Mouse (Mus musculus) macrophage (primary cell): ENCODE results near the gene Aph1c. TPM values are rescaled to one million over a fixed set of nuclear protein-coding genes. Genes with fewer than 3 reads are reported as not detected.
"Not testable (repeated sequence)": the region's sequence is repeated elsewhere in the genome, so short reads cannot be mapped to it uniquely, and the experiment has no call there.

ENCODE experiments used
- H3K27ac ChIP-seq: fragments of 350-480 bp; formaldehyde crosslinking; 2 replicates; pipeline ENCODE4 v1.9.0; 2021
- H3K36me3 ChIP-seq: fragments of 350-480 bp; formaldehyde crosslinking; 2 replicates; pipeline ENCODE4 v1.9.0; 2021; ENCODE audit errors: inconsistent target
- H3K4me3 ChIP-seq: fragments of 350-480 bp; formaldehyde crosslinking; 2 replicates; pipeline ENCODE4 v1.9.0; 2021; ENCODE audit errors: inconsistent target
- H3K79me2 ChIP-seq: fragments of 350-480 bp; formaldehyde crosslinking; 2 replicates; pipeline ENCODE4 v1.9.0; 2021; ENCODE audit errors: inconsistent target
- WGBS: methylation state at CpG from one replicate; pipeline ENCODE4 v1.1.7; 2026; ENCODE audit warnings: inconsistent platforms; ENCODE audit not compliant: missing documents; 5-methylcytosine and 5-hydroxymethylcytosine counted together
- polyA plus RNA-seq: library from polyadenylated mRNA; stranded (reverse); fragments of 250-400 nt; gene quantifications from 3 replicates; pipeline ENCODE4 v1.2.4, GENCODE M21; 2018; ENCODE audit warnings: inconsistent platforms

The Aph1c gene
- polyA plus RNA-seq, 1 experiment from 2014 or later: 63.8 TPM

DNA sequence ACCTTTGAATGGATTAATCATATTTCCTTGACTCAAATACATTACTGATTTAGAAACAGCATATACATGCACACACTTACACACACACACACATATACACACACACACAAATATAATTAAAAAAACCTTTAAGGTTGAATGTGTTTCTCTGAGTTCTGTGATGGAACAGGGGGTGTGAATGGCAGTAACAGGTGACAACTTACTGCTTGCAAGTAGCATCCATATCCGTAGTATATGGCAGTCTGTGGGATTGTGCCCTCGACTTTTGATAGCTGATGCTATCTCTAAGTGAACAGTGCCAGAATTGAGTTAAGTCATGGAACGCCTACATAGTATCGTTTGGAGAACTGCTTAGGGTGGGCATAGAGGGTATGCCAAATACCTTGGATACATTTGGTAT, 27.7 kb upstream of the Aph1c start:
- Histone ChIP-seq H3K79me2 (peaks cover 100% of the 10 kb centered on the region), H3K36me3 (peaks cover 59% of the 10 kb centered on the region), H3K27ac (no peak overlapping the region), H3K4me3 (no peak overlapping the region)
- WGBS: 85% methylated on average over 4 of the region's 4 CpGs

DNA sequence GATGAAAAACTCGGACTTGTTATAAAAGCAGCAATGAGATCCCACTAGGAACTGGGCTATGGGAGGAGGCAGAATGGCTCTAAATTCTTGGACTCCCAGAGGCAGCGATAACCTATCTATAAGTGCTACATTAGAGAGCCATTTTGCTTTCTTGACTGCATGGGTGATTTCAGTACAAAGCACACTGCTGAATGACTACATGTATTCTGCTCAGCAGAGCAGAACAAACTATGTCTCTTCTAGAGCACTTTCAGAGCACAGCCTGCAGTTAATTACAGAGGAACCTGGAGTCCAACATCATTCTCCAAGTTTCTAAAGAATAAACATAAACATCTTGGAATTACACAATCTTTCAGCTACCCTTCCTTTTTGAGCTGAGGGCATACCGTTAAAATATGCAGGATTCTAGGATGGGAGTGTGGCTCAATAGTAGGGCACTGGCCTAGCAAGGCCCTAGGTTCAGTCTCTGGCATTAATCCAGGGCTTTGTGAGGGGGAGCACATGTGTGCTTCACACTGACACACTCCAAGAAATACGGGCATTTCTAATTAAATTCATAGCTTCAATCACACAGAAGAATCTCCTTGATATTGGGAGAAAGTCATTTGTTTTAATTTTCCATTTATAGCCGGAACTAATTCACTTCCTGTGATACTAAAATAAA, 26.7 kb upstream of the Aph1c start:
- Histone ChIP-seq H3K27ac (no peak overlapping the region), H3K79me2 (peaks cover 100% of the 10 kb centered on the region), H3K36me3 (peaks cover 60% of the 10 kb centered on the region), H3K4me3 (no peak overlapping the region)
- WGBS: 94% methylated on average over 5 of the region's 5 CpGs

DNA sequence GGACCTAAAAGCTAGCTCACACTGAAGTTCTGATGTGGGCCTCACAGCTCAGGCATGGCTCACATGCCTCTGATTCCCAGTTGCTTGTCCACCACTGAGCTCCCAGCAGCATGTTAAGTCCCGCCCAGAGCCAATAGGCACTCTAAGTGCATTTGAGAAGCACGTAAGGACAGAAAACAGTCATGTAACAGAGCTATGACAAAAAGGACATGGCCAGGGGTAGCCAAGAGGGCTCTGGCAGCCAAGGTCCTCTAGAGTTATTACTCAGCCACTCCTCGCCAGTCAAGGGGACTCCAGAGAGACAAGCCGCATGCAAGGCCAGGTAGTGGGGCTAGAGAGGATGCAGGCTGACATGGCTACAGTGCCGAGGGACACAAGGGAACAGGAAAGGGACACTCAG, 25.0 kb upstream of the Aph1c start:
- WGBS: 91% methylated on average over 5 of the region's 5 CpGs
- Histone ChIP-seq H3K4me3 (no peak overlapping the region), H3K79me2 (peaks cover 100% of the 10 kb centered on the region), H3K27ac (no peak overlapping the region), H3K36me3 (peaks cover 75% of the 10 kb centered on the region)

DNA sequence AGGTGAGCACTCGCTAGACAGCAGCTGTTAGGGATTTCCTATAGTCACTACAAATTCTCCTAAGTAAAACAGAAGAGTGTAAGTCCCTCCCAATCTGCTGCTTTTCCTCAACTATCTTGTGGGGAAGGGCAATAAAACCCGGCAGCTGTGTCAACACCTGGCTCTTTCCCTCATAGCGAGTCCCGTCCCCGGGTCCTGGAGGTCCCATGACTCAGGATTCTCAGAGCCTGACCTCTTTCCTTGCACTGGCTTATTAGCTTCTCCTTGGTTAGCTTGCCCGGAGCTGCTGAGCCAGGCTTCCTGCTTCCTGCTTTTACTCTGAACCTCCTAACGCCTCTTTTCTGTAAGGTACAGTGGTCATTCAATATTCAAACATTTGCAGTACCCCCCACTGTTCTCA, 21.3 kb upstream of the Aph1c start:
- peaks cover 87% of the 10 kb centered on the region for H3K36me3 ChIP-seq
- peaks cover 80% of the 10 kb centered on the region for H3K79me2 ChIP-seq
- no peak overlapping the region for H3K4me3 ChIP-seq
- 64% methylated on average over 7 of the region's 7 CpGs for WGBS
- H3K27ac ChIP-seq: no peak overlapping the region

DNA sequence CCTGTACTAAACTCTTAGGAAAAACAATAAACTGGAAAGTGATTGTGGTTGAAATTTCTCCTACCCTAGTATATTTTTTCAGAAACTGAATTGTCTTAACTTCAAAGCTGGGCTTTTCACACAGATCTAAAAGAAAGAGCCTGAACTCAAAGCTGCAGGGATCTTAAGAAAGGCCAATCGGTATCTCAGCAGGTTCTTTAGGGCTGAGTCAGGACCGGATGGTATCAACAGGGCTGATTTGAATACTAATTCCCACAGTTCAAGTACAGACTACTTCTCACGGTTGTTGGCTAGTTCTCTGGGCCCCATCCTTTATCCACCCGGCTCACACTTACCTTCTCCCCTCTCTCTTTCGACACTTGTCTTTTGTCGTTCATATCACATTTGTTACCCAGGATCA, 18.1 kb upstream of the Aph1c start:
- peaks cover 86% of the 10 kb centered on the region for H3K36me3 ChIP-seq
- peaks cover 47% of the 10 kb centered on the region for H3K79me2 ChIP-seq
- H3K4me3 ChIP-seq: no peak overlapping the region
- no peak overlapping the region for H3K27ac ChIP-seq
- WGBS: 94% methylated on average over 6 of the region's 6 CpGs

DNA sequence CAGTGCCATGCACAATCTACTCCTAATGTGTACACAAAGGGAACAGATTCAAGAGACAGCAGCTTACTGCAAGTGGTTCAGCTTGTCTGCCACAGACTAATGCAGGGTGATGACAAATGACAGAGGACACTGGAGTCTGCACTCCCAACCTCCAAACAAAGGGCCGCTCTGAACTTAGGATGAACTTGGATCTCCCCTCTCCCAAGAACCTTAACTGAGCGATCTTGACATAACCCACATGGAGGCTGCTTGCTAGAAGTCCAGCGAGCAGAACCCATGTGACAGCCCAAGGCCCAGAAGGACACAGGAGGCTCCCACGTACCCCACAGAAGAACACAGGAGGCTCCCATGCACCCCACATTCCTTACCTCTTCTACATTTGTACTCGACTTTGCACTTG, 16.4 kb upstream of the Aph1c start:
- Histone ChIP-seq H3K27ac (no peak overlapping the region), H3K79me2 (peaks cover 31% of the 10 kb centered on the region), H3K36me3 (peaks cover 97% of the 10 kb centered on the region), H3K4me3 (no peak overlapping the region)
- WGBS: 91% methylated on average over 5 of the region's 5 CpGs

DNA sequence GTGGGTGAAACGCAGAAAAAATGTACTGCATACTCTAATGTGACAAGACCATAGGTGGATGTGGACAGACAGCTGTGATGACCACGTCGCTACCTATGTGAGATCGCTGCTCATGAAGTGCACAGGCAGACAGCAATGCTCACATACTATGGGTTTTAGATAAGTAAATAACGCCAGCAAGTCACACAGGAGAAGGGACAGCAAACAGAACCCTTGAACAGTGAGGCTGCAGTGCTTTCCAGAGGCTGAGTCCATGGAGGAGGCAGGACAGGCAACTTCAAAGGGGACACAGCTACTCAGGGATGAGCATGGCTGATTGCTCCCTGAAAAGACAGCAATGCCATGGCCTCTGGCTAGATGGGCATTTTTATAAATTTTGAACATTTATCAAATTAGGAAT, 12.3 kb upstream of the Aph1c start:
- H3K79me2 ChIP-seq: no peaks in the 10 kb centered on the region; the same call in 1 of the 2 replicates
- H3K36me3 ChIP-seq: peaks cover 81% of the 10 kb centered on the region
- H3K27ac ChIP-seq: no peak overlapping the region
- no peak overlapping the region for H3K4me3 ChIP-seq
- WGBS: 98% methylated on average over 5 of the region's 5 CpGs

DNA sequence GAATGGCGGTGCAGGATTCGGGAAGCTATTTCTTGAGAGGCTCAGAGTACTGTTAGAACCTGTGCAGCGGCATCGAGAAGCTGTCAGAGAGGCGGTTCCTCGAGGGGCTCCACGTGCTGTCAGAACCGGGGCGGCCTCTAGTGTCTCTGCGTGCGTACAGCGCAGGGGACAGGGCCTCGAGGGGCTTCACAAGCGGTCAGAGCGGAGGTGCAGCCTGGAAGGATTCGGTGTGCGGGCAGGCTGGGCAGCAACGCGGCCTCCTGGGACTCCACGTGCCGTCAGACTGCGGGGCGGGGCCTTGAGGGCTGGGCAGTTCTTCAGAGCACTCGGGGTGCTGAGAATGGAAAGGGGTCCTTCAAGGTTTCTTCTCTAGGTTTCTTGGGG, 563 bp upstream of the Aph1c start:
- 2% methylated on average over 24 of the region's 24 CpGs for WGBS
- H3K79me2 ChIP-seq: peaks cover 21% of the 10 kb centered on the region
- no peaks in the 10 kb centered on the region; the same call in 1 of the 2 replicates for H3K36me3 ChIP-seq
- H3K27ac ChIP-seq: no peak overlapping the region
- H3K4me3 ChIP-seq: peak overlapping the region; percentile 40

DNA sequence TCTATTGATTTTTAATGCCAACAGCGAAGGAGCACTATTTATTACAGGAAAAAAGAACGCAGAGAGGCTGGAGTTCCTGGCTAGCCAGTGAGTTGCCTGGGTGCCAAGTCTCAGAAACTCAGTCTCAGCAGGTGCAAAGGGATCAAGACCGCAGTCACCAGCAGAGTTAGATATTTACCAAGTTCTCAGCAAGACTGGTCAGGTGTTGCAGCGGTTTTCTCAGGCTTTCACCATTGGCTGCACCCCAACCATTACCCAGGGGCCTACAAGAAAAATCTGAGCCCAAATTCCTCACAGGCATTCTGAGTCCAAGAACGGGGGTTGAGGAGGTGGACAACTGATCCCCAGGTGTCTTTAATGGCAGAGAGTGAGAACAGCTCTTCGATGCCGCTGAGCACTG, 675 bp downstream of the Aph1c start:
- peak overlapping the region; percentile 90 for H3K4me3 ChIP-seq
- H3K36me3 ChIP-seq: peaks cover 8% of the 10 kb centered on the region; the same call in 1 of the 2 replicates
- H3K79me2 ChIP-seq: peaks cover 32% of the 10 kb centered on the region
- H3K27ac ChIP-seq: peak overlapping the region; percentile 98
- WGBS: 26% methylated on average over 6 of the region's 7 CpGs

DNA sequence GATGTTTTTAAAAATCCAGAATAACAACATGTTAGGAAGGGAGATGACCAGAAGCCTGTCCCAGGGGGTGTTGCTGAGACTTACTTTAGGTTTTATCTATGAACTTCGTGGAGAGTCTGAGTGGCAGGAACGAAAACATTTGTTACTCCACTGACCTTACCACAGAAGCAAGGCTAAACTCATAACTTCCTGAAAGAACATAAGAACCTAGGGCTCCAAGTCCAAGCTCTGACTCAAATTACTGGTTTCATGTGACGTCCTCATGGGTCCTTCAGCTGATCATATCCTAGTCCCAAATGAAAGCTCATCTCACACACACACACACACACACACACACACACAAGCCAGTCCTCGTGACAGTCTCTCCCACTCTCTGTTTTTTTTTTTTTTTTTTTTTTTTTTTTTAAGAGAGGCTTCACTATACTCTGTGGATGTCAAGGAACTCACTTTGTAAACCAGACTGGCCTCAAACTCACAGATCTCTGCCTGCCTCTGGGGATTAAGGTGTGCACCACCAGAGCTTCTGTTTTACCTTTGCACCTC, 2.1 kb downstream of the Aph1c start:
- peaks cover 10% of the 10 kb centered on the region; the same call in 1 of the 2 replicates for H3K36me3 ChIP-seq
- peak overlapping the region; percentile 98 for H3K27ac ChIP-seq
- WGBS: 0% methylated on average over 3 of the region's 4 CpGs
- H3K79me2 ChIP-seq: peaks cover 32% of the 10 kb centered on the region
- no peak overlapping the region; the same call in 1 of the 2 replicates for H3K4me3 ChIP-seq

DNA sequence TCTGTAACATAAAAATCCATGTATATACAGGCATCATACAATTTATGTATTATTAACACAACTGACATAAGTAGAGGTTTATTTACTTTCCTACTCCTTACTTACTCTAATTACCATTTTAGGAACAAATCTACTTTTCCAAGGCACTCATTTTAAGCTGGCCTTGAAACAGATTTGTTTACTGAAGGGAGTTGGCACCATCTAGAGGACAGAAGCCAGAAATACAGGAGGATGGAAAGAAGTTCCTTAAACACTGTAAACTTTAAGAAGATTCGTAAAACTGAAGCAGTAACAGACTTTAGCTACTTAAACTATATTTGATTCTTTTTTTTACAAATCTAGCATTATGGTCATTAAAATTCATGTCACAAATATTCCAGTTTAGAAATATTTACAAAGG, 8.5 kb downstream of the Aph1c start:
- peaks cover 42% of the 10 kb centered on the region for H3K36me3 ChIP-seq
- peaks cover 17% of the 10 kb centered on the region; the same call in 1 of the 2 replicates for H3K79me2 ChIP-seq
- H3K27ac ChIP-seq: no peak overlapping the region
- H3K4me3 ChIP-seq: no peak overlapping the region
- 60% methylated on average over 1 of the region's 1 CpGs for WGBS

DNA sequence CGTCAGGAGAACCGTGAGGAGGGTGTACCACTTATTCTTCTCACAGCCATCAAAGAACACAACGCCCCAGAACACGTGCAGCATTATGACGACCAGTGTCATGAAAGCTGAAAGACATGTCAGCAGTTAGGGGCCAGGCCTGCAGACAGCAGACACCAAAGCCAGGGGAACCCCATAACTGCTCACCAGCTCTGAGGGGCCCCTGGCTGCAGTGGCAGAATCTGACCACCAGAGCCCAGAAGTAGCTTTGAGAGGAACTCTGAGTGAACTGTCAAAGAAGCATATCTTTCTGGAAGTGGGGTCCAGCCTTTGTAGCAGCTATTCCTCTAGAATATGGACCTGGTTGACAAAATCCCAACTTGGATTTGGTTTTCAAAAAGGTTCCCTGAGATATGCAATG, 12.3 kb downstream of the Aph1c start:
- not testable (repeated sequence) for H3K4me3 ChIP-seq, H3K27ac ChIP-seq, H3K79me2 ChIP-seq
- WGBS: no CpG with 5 or more reads among the region's 5 CpGs
- H3K36me3 ChIP-seq: peaks cover 50% of the 10 kb centered on the region

DNA sequence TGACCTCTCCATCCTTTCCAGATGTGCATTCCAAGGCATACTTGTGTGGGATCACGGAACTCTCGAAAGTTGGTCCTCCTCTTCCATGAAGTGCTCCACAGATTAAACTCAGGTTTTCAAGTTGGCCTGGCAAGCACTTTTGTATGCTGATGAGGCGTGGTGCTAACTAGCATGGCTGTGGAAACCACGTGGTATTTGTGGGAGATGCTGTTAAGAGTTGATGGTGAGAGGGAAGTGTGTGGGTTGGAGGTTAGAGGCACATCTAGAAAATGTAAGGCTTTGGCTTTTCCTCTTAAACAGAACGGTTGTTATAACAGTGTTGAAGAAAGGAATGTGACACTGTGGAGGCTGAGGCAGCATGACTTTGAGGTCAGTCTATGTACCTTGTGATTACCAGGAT, 13.5 kb downstream of the Aph1c start:
- peaks cover 50% of the 10 kb centered on the region for H3K36me3 ChIP-seq
- 50% methylated on average over 5 of the region's 5 CpGs for WGBS
- no peak overlapping the region for H3K27ac ChIP-seq
- H3K4me3 ChIP-seq: no peak overlapping the region
- H3K79me2 ChIP-seq: no peaks in the 10 kb centered on the region

DNA sequence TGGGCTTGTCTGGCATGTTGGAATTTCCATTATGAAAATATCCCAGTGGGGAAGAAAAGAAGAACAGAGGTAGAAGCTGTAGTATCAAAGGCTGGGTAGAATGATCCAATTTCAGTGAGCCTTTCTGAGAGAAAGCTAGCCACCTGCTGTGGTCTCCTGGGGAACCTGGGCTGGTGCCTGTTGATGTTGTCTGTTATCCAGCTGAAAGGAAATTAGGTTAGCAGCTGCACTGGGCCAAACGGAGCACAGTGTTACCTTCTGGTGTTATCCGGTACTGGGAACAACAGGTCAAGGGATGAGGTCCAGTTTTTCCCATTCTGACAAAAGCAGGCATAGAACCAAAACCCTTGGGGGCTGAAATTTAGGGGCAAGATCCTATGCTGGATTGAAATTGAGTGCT, 21.1 kb downstream of the Aph1c start:
- H3K36me3 ChIP-seq: peaks cover 6% of the 10 kb centered on the region; the same call in 1 of the 2 replicates
- no peaks in the 10 kb centered on the region for H3K79me2 ChIP-seq
- 88% methylated on average over 2 of the region's 2 CpGs for WGBS
- H3K27ac ChIP-seq: no peak overlapping the region
- no peak overlapping the region for H3K4me3 ChIP-seq

DNA sequence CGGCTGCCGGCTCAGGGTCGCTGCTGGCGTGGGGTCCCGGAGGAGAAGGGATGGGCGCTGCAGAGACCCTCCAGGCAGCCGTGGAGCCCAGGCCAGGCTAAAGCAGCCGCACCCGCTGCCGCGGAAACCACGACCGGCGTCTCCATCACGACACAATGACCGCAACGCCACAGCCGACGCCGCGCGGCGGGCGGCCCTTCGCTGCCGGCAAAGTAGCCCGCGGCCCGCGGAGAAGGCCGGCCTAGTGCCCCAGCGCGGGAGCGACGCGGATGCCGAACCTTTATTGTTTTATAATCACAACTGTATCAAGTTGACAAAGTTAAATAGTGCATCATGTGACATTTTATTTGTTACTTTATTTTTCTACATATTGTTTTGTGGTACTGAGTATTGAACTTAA, 28.6 kb downstream of the Aph1c start:
- not testable (repeated sequence) for H3K36me3 ChIP-seq, H3K4me3 ChIP-seq, H3K27ac ChIP-seq, H3K79me2 ChIP-seq
- 30% methylated on average over 19 of the region's 37 CpGs for WGBS

DNA sequence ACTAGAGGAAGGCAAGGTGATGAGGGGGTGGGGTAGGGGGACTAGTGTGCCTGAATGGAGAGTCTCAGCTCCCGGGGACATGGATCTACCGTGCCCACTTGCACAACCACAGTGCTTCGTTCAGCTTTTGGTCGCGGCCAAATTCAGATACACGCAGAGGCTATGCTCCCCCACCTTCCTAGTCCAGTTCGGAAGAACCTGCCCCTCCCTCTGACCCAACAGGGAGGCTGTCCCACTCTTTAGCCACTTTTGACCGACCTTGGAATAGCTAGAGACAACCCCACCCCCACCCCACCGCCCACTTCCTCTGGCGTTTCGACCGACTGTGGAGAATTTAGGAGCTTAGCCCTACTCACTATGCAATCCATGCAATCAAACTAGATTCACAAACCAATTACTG, 32.6 kb downstream of the Aph1c start:
- WGBS: 54% methylated on average over 12 of the region's 12 CpGs
- H3K27ac ChIP-seq: no peak overlapping the region
- H3K79me2 ChIP-seq: no peaks in the 10 kb centered on the region
- no peak overlapping the region for H3K4me3 ChIP-seq
- H3K36me3 ChIP-seq: no peaks in the 10 kb centered on the region
